Mouse (Mus musculus) C2C12 (cell line): ENCODE data around the gene Vps13c. TPM values are rescaled to one million over a fixed set of nuclear protein-coding genes. Genes with fewer than 3 reads are reported as not detected.

Source experiments
- H3K27me3 ChIP-seq: one replicate; pipeline ENCODE4 v1.6.1; 2011; ENCODE audit not compliant: control insufficient read depth, insufficient read depth, insufficient read length
- H3K36me3 ChIP-seq: one replicate; pipeline ENCODE4 v1.6.1; 2011; ENCODE audit not compliant: control insufficient read depth, insufficient read depth
- H3K4me3 ChIP-seq: one replicate; pipeline ENCODE4 v1.5.1; 2011; ENCODE audit warnings: mild to moderate bottlenecking, control low read depth; ENCODE audit not compliant: poor library complexity, insufficient read depth, severe bottlenecking
- H3K79me2 ChIP-seq: one replicate; pipeline ENCODE4 v1.6.1; 2011; ENCODE audit not compliant: control insufficient read depth, insufficient read depth
- H3K79me3 ChIP-seq: one replicate; pipeline ENCODE4 v1.6.1; 2011; ENCODE audit warnings: low read depth, control low read depth
- H3ac ChIP-seq: one replicate; pipeline ENCODE3; 2011; ENCODE audit warnings: low read depth; ENCODE audit not compliant: control insufficient read depth, insufficient read length
- CEBPB ChIP-seq: IDR thresholded peaks from one replicate; pipeline ENCODE4 v1.6.1; 2011; ENCODE audit warnings: low read depth, mild to moderate bottlenecking, control low read depth, moderate library complexity
- CTCF ChIP-seq: IDR thresholded peaks from one replicate; pipeline ENCODE4 v1.5.1; 2011; ENCODE audit not compliant: control insufficient read depth, insufficient read depth, insufficient read length
- FOSL1 ChIP-seq: IDR thresholded peaks from one replicate; pipeline ENCODE4 v1.8.0; 2011; ENCODE audit warnings: mild to moderate bottlenecking, low read length; ENCODE audit not compliant: poor library complexity, insufficient read depth, severe bottlenecking
- MAX ChIP-seq: IDR thresholded peaks from one replicate; pipeline ENCODE4 v1.6.1; 2011; ENCODE audit warnings: mild to moderate bottlenecking, control low read depth
- MYOD1 ChIP-seq: IDR thresholded peaks from one replicate; pipeline ENCODE4 v1.6.1; 2011; ENCODE audit warnings: low read depth; ENCODE audit not compliant: control insufficient read depth, insufficient read length
- MYOG ChIP-seq: IDR thresholded peaks from one replicate; pipeline ENCODE4 v1.6.1; 2011; ENCODE audit not compliant: control insufficient read depth, insufficient read length; ENCODE audit errors: extremely low read depth
- USF1 ChIP-seq: IDR thresholded peaks from one replicate; pipeline ENCODE4 v1.6.1; 2011; ENCODE audit warnings: low read depth, mild to moderate bottlenecking, control low read depth, moderate library complexity
- polyA plus RNA-seq: library from polyadenylated mRNA; unstranded; fragments of >200 nt; fragmentation: generic; extraction: Trizol; gene quantifications from one replicate; pipeline ENCODE4 v1.2.1, GENCODE M21; 2012; ENCODE audit warnings: missing spikeins

Gene Vps13c
- polyA plus RNA-seq, 1 experiment, result 5.2 TPM

GRCm38 (mm10) chr9:67975491-67975890, 135.3 kb downstream of the Vps13c start:
- Histone ChIP-seq H3K4me3 (no peak overlapping the region), H3K79me3 (no peaks in the 10 kb centered on the region), H3K36me3 (peaks cover 6% of the 10 kb centered on the region), H3K79me2 (no peaks in the 10 kb centered on the region), H3ac (no peak overlapping the region), H3K27me3 (no peaks in the 10 kb centered on the region)
- TF ChIP-seq MYOD1 (no peak), MAX (no peak), MYOG (no peak), CTCF (no peak), USF1 (no peak), FOSL1 (no peak), CEBPB (no peak)

DNA sequence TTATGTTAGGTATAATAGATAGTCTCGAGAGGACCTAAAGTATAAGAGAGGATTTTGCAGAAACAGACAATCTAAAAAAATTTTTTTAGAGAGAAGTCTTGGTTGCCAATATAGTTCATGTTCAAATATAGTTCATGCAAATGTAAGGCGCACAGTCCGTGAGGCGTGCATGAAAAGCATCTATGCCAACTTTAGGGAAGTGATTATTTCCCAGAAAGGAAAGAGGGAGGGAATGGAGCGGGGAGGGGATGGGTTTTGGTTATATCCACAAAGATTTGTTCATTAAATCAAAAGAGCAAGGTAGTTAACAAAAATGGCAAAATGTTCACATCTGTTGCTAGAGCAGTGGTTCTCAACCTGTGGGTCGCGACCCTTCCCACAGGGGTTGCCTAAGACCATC, 166.4 kb downstream of the Vps13c start:
- TF ChIP-seq CEBPB (no peak), MAX (no peak), USF1 (no peak)
- H3ac ChIP-seq, result no peak overlapping the region
- peaks cover 13% of the 10 kb centered on the region for H3K27me3 ChIP-seq

GRCm38 (mm10) chr9:68014991-68015396, 174.8 kb downstream of the Vps13c start:
- Histone ChIP-seq H3K79me2 (no peaks in the 10 kb centered on the region), H3K4me3 (no peak overlapping the region), H3K27me3 (peaks cover 10% of the 10 kb centered on the region), H3K79me3 (no peaks in the 10 kb centered on the region), H3K36me3 (no peaks in the 10 kb centered on the region), H3ac (no peak overlapping the region)
- TF ChIP-seq MAX, result no peak
- no peak for TF ChIP-seq MYOG
- no peak for TF ChIP-seq FOSL1
- no peak for TF ChIP-seq USF1
- TF ChIP-seq CEBPB, result no peak
- peak; percentile 78 for TF ChIP-seq CTCF
- no peak for TF ChIP-seq MYOD1

More for the DNA sequence above, 166.4 kb downstream of the Vps13c start:
- H3K4me3 ChIP-seq, result no peak overlapping the region
- H3K79me3 ChIP-seq, result no peaks in the 10 kb centered on the region
- no peaks in the 10 kb centered on the region for H3K36me3 ChIP-seq
- no peaks in the 10 kb centered on the region for H3K79me2 ChIP-seq

DNA sequence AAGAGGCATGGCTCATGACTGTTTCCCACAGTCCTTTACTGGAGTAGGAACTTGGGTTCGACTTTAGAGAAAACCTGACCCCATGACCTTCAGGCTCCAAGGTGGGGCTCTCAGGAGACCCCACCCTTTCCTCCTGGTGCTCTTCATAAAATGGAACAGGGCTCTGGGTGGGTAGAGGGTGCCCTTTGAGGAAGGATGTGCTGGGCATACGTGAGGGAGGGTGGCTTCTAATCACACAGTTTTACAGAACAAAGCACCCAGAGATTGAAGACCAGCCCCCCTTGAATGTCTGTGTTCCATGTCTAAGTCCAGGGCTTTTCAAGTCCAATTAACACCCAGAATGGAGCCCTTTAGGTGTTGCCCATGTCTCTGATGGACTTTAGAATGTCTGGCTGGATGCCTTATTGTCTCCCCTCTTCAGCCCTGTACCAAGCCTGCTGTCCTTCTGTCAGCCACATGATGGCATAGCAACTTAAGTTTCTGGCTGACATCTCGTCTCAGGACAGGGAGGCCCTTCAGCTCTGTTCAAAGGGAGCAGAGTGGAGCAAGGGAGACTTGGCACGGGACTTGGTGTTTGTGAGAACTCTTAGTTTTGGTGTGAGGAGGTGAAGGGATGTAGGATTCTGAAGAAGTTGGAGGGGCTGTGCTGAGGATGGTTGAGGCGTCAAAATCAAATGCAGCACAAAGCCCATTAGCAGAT, 176.2 kb downstream of the Vps13c start:
- no peak overlapping the region for H3ac ChIP-seq
- TF ChIP-seq CEBPB (no peak), CTCF (peak; percentile 33), MYOG (no peak)
- no peaks in the 10 kb centered on the region for H3K79me3 ChIP-seq
- H3K79me2 ChIP-seq, result no peaks in the 10 kb centered on the region
- no peaks in the 10 kb centered on the region for H3K36me3 ChIP-seq
- peaks cover 14% of the 10 kb centered on the region for H3K27me3 ChIP-seq
- H3K4me3 ChIP-seq, result no peak overlapping the region

DNA sequence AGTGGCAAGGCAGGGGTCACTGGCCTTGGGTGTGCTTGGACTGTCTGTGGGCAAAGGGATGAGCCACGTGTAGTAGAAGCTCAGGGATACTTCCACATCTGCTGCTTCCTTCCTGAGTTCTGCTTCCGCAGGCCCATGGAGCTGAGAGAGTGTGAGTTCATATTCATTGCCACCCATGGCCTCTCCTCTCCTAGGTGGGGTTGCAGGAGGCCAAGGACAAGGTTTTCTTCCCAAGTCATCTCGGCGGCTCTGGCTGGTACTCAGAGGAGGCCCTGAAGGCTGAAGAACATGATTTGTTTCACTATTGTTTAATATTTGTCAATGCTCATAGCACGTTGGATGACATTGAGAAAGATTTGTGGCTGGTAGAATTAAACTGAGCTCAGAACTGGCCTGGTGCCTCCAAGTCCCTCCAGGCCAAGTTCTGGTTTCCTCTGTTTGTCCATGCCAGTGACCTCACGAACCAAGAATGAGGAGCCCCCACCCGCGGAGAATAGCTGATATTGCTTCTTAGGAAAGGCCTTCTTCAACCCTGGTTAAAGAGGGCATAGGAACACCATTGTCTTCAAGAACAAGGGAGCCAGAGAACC, 180.7 kb downstream of the Vps13c start:
- Histone ChIP-seq H3K79me2 (no peaks in the 10 kb centered on the region), H3K27me3 (peaks cover 14% of the 10 kb centered on the region), H3K4me3 (no peak overlapping the region), H3K79me3 (no peaks in the 10 kb centered on the region), H3K36me3 (no peaks in the 10 kb centered on the region), H3ac (no peak overlapping the region)
- TF ChIP-seq MAX (no peak), CTCF (no peak), MYOD1 (no peak), FOSL1 (no peak), CEBPB (no peak), MYOG (no peak), USF1 (no peak)

DNA sequence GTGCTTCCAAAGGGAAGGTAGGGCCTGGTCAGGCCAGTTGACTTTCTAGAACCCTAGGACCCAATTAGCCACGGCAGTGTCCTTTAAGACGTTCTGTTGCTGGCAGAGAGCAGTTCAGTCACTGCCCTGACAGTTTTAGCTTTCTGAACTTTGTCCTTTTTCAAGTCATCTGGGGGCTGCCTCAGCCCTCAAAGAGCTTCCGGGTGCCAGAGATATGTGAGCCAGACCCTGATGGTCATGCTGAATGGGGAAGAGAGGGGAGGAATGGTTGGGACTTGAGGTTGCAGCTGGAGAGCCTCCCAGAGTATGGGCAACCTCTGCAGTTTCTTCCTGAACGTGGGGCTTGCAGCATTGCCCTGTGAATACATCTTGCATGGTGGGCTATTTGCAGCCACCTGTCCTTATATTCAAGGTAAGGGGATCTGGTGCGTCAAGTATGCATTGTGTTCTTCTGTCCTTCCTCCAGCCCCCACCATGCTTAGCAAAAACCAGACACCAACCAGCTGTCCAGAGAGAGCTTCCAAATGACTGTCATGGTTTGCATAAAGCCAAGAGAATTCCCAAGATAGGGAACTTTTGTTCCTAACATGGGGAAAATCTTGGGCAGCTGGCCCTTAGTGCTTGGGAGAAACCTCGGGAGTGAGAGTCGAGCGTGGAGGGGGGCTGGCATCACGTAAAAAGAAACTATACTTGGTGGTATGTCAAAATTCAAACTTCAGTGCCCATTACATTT, 182.3 kb downstream of the Vps13c start:
- no peak for TF ChIP-seq USF1
- no peak for TF ChIP-seq MYOG
- TF ChIP-seq FOSL1, result no peak
- TF ChIP-seq MAX, result no peak
- Histone ChIP-seq H3K79me3 (no peaks in the 10 kb centered on the region), H3K79me2 (no peaks in the 10 kb centered on the region), H3ac (no peak overlapping the region), H3K27me3 (peaks cover 10% of the 10 kb centered on the region), H3K4me3 (no peak overlapping the region), H3K36me3 (no peaks in the 10 kb centered on the region)
